Mouse (Mus musculus) liver, postnatal 0 days (tissue): Measurements from ENCODE around the gene Mars.

ENCODE experiments used
- CTCF ChIP-seq: sonication (generic); IDR thresholded peaks from 2 replicates; pipeline ENCODE4 v1.5.1; 2016; ENCODE audit warnings: antibody characterized with exemption, low read depth
- EP300 ChIP-seq: IDR thresholded peaks from 2 replicates; pipeline ENCODE4 v1.6.1; 2016; ENCODE audit warnings: antibody characterized with exemption, low read depth, mild to moderate bottlenecking

GRCm38 (mm10) chr10:127285644-127286043, 25.9 kb downstream of the Mars start:
- TF ChIP-seq CTCF (no peak), EP300 (no peak)
